Mouse (Mus musculus) liver, postnatal 0 days (tissue): Measurements from ENCODE around the gene Camk1g.

Experiments used
- CTCF ChIP-seq: sonication (generic); IDR thresholded peaks from 2 replicates; pipeline ENCODE4 v1.5.1; 2016; ENCODE audit warnings: antibody characterized with exemption, low read depth
- EP300 ChIP-seq: IDR thresholded peaks from 2 replicates; pipeline ENCODE4 v1.6.1; 2016; ENCODE audit warnings: antibody characterized with exemption, low read depth, mild to moderate bottlenecking

DNA sequence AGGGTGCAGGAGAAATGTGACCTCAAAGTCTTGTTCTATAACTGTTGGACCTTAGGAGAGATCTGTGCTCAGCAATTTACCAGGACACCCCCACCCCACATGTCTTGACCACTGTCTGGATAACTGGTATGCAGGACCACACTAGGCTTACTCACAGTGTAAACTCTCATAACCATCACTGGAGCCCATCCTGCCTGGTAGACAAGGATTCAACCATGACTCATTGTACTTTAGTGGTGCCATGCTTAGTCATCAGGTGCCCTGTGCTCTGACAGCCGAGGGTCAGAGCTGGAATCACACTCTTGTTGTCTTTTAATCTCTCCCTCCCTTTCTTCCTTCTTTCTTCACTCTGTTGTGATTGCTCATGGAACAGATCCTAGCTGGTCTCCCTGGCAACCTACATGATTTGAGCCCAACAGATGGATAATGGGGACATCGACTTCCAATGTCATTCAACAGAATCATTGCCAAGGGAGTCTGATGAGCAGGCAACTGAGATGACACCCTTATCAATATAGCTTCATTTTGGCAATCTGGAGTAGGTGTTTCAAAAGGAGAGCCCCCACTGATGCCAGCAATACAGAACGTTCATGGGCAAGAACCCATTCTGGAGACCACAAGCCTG lies 71.8 kb downstream of the Camk1g start:
- TF ChIP-seq CTCF (no peak), EP300 (no peak)
